Mouse (Mus musculus): ENCODE measurements around the gene Tmem218.

Gene Tmem218

GRCm38 (mm10) chr9:37207929-37208411, at the start of gene Tmem218:
Gene Tmem218 (plus strand): TSS chr9:37208223.
- Histone ChIP-seq H3K27me3 (ENCODE audit: control insufficient read depth, insufficient read depth, low read length, poor library complexity, severe bottlenecking) (no peaks in the 10 kb centered on the region), H3K36me3 (ENCODE audit: control insufficient read depth, insufficient read depth, low read length, poor library complexity, severe bottlenecking) (no peaks in the 10 kb centered on the region)
- peak; percentile 99 for DNase-seq (ENCODE audit: low read depth, low spot score)

- H3K36me3 ChIP-seq (ENCODE audit: control insufficient read depth, insufficient read depth, low read length, poor library complexity, severe bottlenecking): no peaks in the 10 kb centered on the region
- H3K27me3 ChIP-seq (ENCODE audit: control insufficient read depth, insufficient read depth, low read length, poor library complexity, severe bottlenecking): no peaks in the 10 kb centered on the region
- DNase-seq (ENCODE audit: low read depth, low spot score): no peak
Measured at GRCm38 (mm10) chr9:37160686-37161085, 47.3 kb upstream of the Tmem218 start.

GRCm38 (mm10) chr9:37166899-37167298, 41.1 kb upstream of the Tmem218 start:
- Histone ChIP-seq H3K36me3 (ENCODE audit: control insufficient read depth, insufficient read depth, low read length, poor library complexity, severe bottlenecking) (no peaks in the 10 kb centered on the region), H3K27me3 (ENCODE audit: control insufficient read depth, insufficient read depth, low read length, poor library complexity, severe bottlenecking) (no peaks in the 10 kb centered on the region)
- no peak for DNase-seq (ENCODE audit: low read depth, low spot score)

GRCm38 (mm10) chr9:37173376-37173775, 34.6 kb upstream of the Tmem218 start:
- no peaks in the 10 kb centered on the region for H3K36me3 ChIP-seq (ENCODE audit: control insufficient read depth, insufficient read depth, low read length, poor library complexity, severe bottlenecking)
- H3K27me3 ChIP-seq (ENCODE audit: control insufficient read depth, insufficient read depth, low read length, poor library complexity, severe bottlenecking): no peaks in the 10 kb centered on the region
- DNase-seq (ENCODE audit: low read depth, low spot score): no peak

GRCm38 (mm10) chr9:37176002-37176401, 32.0 kb upstream of the Tmem218 start:
- DNase-seq (ENCODE audit: low read depth, low spot score): no peak
- Histone ChIP-seq H3K36me3 (ENCODE audit: control insufficient read depth, insufficient read depth, low read length, poor library complexity, severe bottlenecking) (no peaks in the 10 kb centered on the region), H3K27me3 (ENCODE audit: control insufficient read depth, insufficient read depth, low read length, poor library complexity, severe bottlenecking) (no peaks in the 10 kb centered on the region)

- peak; percentile 75 for DNase-seq (ENCODE audit: low read depth, low spot score)
- no peaks in the 10 kb centered on the region for H3K27me3 ChIP-seq (ENCODE audit: control insufficient read depth, insufficient read depth, low read length, poor library complexity, severe bottlenecking)
- no peaks in the 10 kb centered on the region for H3K36me3 ChIP-seq (ENCODE audit: control insufficient read depth, insufficient read depth, low read length, poor library complexity, severe bottlenecking)
Measured at GRCm38 (mm10) chr9:37177107-37177506, 30.9 kb upstream of the Tmem218 start.

- H3K36me3 ChIP-seq (ENCODE audit: control insufficient read depth, insufficient read depth, low read length, poor library complexity, severe bottlenecking): no peaks in the 10 kb centered on the region
- DNase-seq (ENCODE audit: low read depth, low spot score): no peak
- H3K27me3 ChIP-seq (ENCODE audit: control insufficient read depth, insufficient read depth, low read length, poor library complexity, severe bottlenecking): no peaks in the 10 kb centered on the region
Measured at GRCm38 (mm10) chr9:37177551-37177950, 30.5 kb upstream of the Tmem218 start.

GRCm38 (mm10) chr9:37178911-37179310, 29.1 kb upstream of the Tmem218 start:
- Histone ChIP-seq H3K27me3 (ENCODE audit: control insufficient read depth, insufficient read depth, low read length, poor library complexity, severe bottlenecking) (no peaks in the 10 kb centered on the region), H3K36me3 (ENCODE audit: control insufficient read depth, insufficient read depth, low read length, poor library complexity, severe bottlenecking) (no peaks in the 10 kb centered on the region)
- DNase-seq (ENCODE audit: low read depth, low spot score): no peak

- no peak for DNase-seq (ENCODE audit: low read depth, low spot score)
- Histone ChIP-seq H3K36me3 (ENCODE audit: control insufficient read depth, insufficient read depth, low read length, poor library complexity, severe bottlenecking) (no peaks in the 10 kb centered on the region), H3K27me3 (ENCODE audit: control insufficient read depth, insufficient read depth, low read length, poor library complexity, severe bottlenecking) (no peaks in the 10 kb centered on the region)
Measured at GRCm38 (mm10) chr9:37179596-37179995, 28.4 kb upstream of the Tmem218 start.

- DNase-seq (ENCODE audit: low read depth, low spot score): no peak
- Histone ChIP-seq H3K27me3 (ENCODE audit: control insufficient read depth, insufficient read depth, low read length, poor library complexity, severe bottlenecking) (no peaks in the 10 kb centered on the region), H3K36me3 (ENCODE audit: control insufficient read depth, insufficient read depth, low read length, poor library complexity, severe bottlenecking) (no peaks in the 10 kb centered on the region)
Measured at GRCm38 (mm10) chr9:37181596-37181995, 26.4 kb upstream of the Tmem218 start.

- no peaks in the 10 kb centered on the region for H3K27me3 ChIP-seq (ENCODE audit: control insufficient read depth, insufficient read depth, low read length, poor library complexity, severe bottlenecking)
- H3K36me3 ChIP-seq (ENCODE audit: control insufficient read depth, insufficient read depth, low read length, poor library complexity, severe bottlenecking): no peaks in the 10 kb centered on the region
- no peak for DNase-seq (ENCODE audit: low read depth, low spot score)
Measured at GRCm38 (mm10) chr9:37183176-37183575, 24.8 kb upstream of the Tmem218 start.

GRCm38 (mm10) chr9:37187407-37187806, 20.6 kb upstream of the Tmem218 start:
- no peak for DNase-seq (ENCODE audit: low read depth, low spot score)
- H3K36me3 ChIP-seq (ENCODE audit: control insufficient read depth, insufficient read depth, low read length, poor library complexity, severe bottlenecking): no peaks in the 10 kb centered on the region
- H3K27me3 ChIP-seq (ENCODE audit: control insufficient read depth, insufficient read depth, low read length, poor library complexity, severe bottlenecking): no peaks in the 10 kb centered on the region

- Histone ChIP-seq H3K27me3 (ENCODE audit: control insufficient read depth, insufficient read depth, low read length, poor library complexity, severe bottlenecking) (no peaks in the 10 kb centered on the region), H3K36me3 (ENCODE audit: control insufficient read depth, insufficient read depth, low read length, poor library complexity, severe bottlenecking) (no peaks in the 10 kb centered on the region)
- DNase-seq (ENCODE audit: low read depth, low spot score): no peak
Measured at GRCm38 (mm10) chr9:37188024-37188423, 20.0 kb upstream of the Tmem218 start.

GRCm38 (mm10) chr9:37197067-37197466, 11.0 kb upstream of the Tmem218 start:
- Histone ChIP-seq H3K36me3 (ENCODE audit: control insufficient read depth, insufficient read depth, low read length, poor library complexity, severe bottlenecking) (no peaks in the 10 kb centered on the region), H3K27me3 (ENCODE audit: control insufficient read depth, insufficient read depth, low read length, poor library complexity, severe bottlenecking) (no peaks in the 10 kb centered on the region)
- DNase-seq (ENCODE audit: low read depth, low spot score): no peak

GRCm38 (mm10) chr9:37200414-37200813, 7.6 kb upstream of the Tmem218 start:
- no peak for DNase-seq (ENCODE audit: low read depth, low spot score)
- no peaks in the 10 kb centered on the region for H3K36me3 ChIP-seq (ENCODE audit: control insufficient read depth, insufficient read depth, low read length, poor library complexity, severe bottlenecking)
- H3K27me3 ChIP-seq (ENCODE audit: control insufficient read depth, insufficient read depth, low read length, poor library complexity, severe bottlenecking): no peaks in the 10 kb centered on the region

GRCm38 (mm10) chr9:37203884-37204283, 4.1 kb upstream of the Tmem218 start:
- DNase-seq (ENCODE audit: low read depth, low spot score): no peak
- Histone ChIP-seq H3K36me3 (ENCODE audit: control insufficient read depth, insufficient read depth, low read length, poor library complexity, severe bottlenecking) (no peaks in the 10 kb centered on the region), H3K27me3 (ENCODE audit: control insufficient read depth, insufficient read depth, low read length, poor library complexity, severe bottlenecking) (no peaks in the 10 kb centered on the region)
